Mouse (Mus musculus) cerebellum, adult 2 months (tissue): Measurements from ENCODE around the gene Dnajb5. TPM values are rescaled to one million over a fixed set of nuclear protein-coding genes. Genes with fewer than 3 reads are reported as not detected.

ENCODE experiments used
- DNase-seq, 2 experiments: peaks; one replicate each; pipeline ENCODE4 v3.0.0; 2021
- H3K27ac ChIP-seq: fragments of 200-500 bp; 2 replicates; pipeline ENCODE4 v1.5.1; 2012; ENCODE audit warnings: low read length, control low read depth, inconsistent platforms; ENCODE audit not compliant: insufficient read depth
- H3K27me3 ChIP-seq: fragments of 200-500 bp; 2 replicates; pipeline ENCODE4 v1.6.1; 2012; ENCODE audit warnings: inconsistent platforms, mild to moderate bottlenecking, low read length, moderate library complexity; ENCODE audit not compliant: control insufficient read depth, insufficient read depth
- H3K4me1 ChIP-seq: fragments of 200-500 bp; 2 replicates; pipeline ENCODE4 v1.6.1; 2011; ENCODE audit warnings: low read length; ENCODE audit not compliant: control insufficient read depth, insufficient read depth
- H3K4me3 ChIP-seq: fragments of 200-500 bp; replicated peaks from 2 replicates; pipeline ENCODE3; 2011; ENCODE audit warnings: mild to moderate bottlenecking, low read depth, low read length, control low read depth; ENCODE audit not compliant: insufficient read depth
- CTCF ChIP-seq: fragments of 200-500 bp; IDR thresholded peaks from 2 replicates; pipeline ENCODE4 v1.5.1; 2011; ENCODE audit warnings: low read depth, mild to moderate bottlenecking, control low read depth, low read length, moderate library complexity, borderline replicate concordance; ENCODE audit not compliant: insufficient read depth
- POLR2A ChIP-seq: fragments of 200-500 bp; IDR thresholded peaks from 2 replicates; pipeline ENCODE4 v1.6.1; 2011; ENCODE audit warnings: low read length, control low read depth, borderline replicate concordance; ENCODE audit not compliant: insufficient read depth
- WGBS: fragments of 180-500 bp; shearing (Covaris S2); methylation state at CpG from one replicate; pipeline ENCODE4 v1.1.7; 2018; 5-methylcytosine and 5-hydroxymethylcytosine counted together
- polyA plus RNA-seq: library from polyadenylated mRNA; depleted of rRNA; stranded (reverse); fragments of >200 nt; gene quantifications from 2 replicates; pipeline ENCODE4 v1.2.3, GENCODE M21; 2012; rRNA removed

The Dnajb5 gene
- 55.0 and 58.7 TPM in 2 replicates for polyA plus RNA-seq

DNA sequence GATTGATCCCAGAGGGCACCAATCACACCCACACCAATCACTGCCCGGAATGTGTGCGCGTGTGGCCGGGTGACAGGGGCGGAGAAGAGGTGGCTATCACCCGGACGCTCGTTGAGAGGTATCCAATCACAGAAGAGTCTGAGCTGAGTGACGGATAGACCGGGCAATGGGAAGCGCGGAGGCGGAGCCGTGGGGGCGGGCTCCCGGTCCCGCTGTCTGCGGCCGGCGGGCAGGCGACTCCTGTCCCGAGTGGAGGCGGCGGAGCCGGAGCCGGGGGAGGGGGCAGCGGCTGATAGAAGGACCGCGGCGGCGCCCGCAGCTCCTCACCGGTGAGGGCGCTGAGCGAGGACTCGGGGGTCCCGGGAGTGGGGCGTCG, at the start of gene Dnajb5:
Dnajb5 (plus strand) TSS at position 139 of the 376 bp plus-strand sequence.
- Histone ChIP-seq H3K27ac (peak within 1 kb of the TSS; percentile 90), H3K27me3 (no peaks in the 10 kb centered on the region), H3K4me3 (peak within 1 kb of the TSS; percentile 69), H3K4me1 (peaks cover 39% of the 10 kb centered on the region)
- TF ChIP-seq CTCF (no peak), POLR2A (peak; percentile 37; the same call in 1 of the 2 replicates)
- WGBS = under 1% methylated on average over 39 of the region's 39 CpGs
- DNase-seq = peak; percentile 100

DNA sequence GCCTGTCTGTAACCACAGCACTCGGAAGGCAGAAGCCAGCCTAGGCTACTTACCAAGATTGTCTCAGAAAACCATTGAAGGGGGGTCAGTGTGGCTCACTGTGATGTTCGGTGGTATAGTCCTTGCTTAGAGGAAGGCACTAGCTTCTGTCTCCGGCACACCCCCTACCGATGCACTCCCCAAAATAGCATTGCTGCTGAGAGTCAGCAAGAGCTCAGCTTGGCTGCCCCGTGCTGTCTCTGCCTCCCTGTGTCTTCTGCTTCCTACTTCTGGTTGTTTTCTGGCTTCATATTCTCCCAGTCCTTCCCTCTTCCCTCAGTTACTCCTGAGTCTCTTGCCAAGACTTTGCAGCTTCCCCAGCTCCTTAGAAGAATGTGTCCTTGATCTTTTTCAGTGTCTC, 48.7 kb upstream of the Dnajb5 start:
- H3K4me3 ChIP-seq = no peak overlapping the region
- H3K4me1 ChIP-seq = peaks cover 6% of the 10 kb centered on the region; the same call in 1 of the 2 replicates
- TF ChIP-seq CTCF (no peak), POLR2A (no peak)
- 14% methylated on average over 5 of the region's 5 CpGs for WGBS
- no peaks in the 10 kb centered on the region for H3K27me3 ChIP-seq
- no peak overlapping the region for H3K27ac ChIP-seq
- peak in 1 of 2 experiments; percentile 11 for DNase-seq

DNA sequence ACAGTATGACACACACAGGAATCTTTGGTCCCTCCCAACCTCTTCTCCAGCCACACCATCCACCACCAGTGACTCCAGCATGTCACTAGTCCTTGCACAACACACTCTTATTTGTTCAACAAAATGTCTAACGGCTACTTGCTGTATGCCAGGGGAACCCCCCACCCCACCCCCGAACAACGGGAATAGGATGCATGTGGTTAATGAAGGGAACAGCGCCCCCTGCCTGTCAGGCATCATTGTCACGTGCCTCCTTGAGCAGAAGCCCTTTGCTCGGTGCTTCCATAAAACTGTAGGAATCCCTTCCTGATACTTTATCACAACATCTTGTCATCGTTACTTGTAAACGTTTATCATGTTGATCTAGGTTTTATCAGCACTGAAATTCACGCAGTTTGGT, 47.4 kb upstream of the Dnajb5 start:
- TF ChIP-seq POLR2A (no peak), CTCF (peak; percentile 40; the same call in 1 of the 2 replicates)
- no peak overlapping the region for H3K4me3 ChIP-seq
- 59% methylated on average over 9 of the region's 9 CpGs for WGBS
- DNase-seq = no peak
- H3K27me3 ChIP-seq = no peaks in the 10 kb centered on the region
- H3K4me1 ChIP-seq = peaks cover 6% of the 10 kb centered on the region; the same call in 1 of the 2 replicates
- no peak overlapping the region for H3K27ac ChIP-seq

GRCm38 (mm10) chr4:42902730-42903129, 46.9 kb upstream of the Dnajb5 start:
- WGBS = 86% methylated on average over 5 of the region's 5 CpGs
- TF ChIP-seq CTCF = no peak
- TF ChIP-seq POLR2A = no peak

GRCm38 (mm10) chr4:42903942-42904341, 45.7 kb upstream of the Dnajb5 start:
- peaks cover 6% of the 10 kb centered on the region; the same call in 1 of the 2 replicates for H3K4me1 ChIP-seq

More at GRCm38 (mm10) chr4:42902730-42903129, 46.9 kb upstream of the Dnajb5 start:
- Histone ChIP-seq H3K4me1 (peaks cover 6% of the 10 kb centered on the region; the same call in 1 of the 2 replicates), H3K27ac (no peak overlapping the region), H3K27me3 (no peaks in the 10 kb centered on the region), H3K4me3 (no peak overlapping the region)
- DNase-seq = peak in 1 of 2 experiments; percentile 39

DNA sequence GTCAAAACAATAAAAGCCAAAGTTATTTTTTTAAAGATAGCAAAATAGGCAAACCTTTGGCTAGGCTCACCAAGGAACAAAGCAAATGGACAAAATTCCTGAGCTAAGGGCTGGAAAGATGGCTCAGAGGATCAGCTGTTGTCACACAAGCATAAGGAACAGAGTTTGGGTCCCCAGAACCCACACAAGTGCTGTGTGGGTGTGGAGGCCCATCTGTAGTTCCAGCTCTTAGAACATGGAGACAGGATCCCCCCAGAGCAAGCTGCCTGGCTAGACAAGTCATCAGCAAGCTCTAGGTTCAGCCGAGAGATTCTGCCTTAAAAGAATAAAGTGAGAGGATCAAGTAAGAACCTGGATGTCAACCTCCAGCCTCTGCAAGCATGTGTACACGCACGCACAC, 45.1 kb upstream of the Dnajb5 start:
- 92% methylated on average over 3 of the region's 3 CpGs for WGBS
- no peak for TF ChIP-seq POLR2A
- TF ChIP-seq CTCF = no peak
- Histone ChIP-seq H3K27me3 (no peaks in the 10 kb centered on the region), H3K4me1 (peaks cover 6% of the 10 kb centered on the region; the same call in 1 of the 2 replicates), H3K27ac (no peak overlapping the region), H3K4me3 (no peak overlapping the region)
- DNase-seq = no peak

More at GRCm38 (mm10) chr4:42903942-42904341, 45.7 kb upstream of the Dnajb5 start:
- no peak overlapping the region for H3K4me3 ChIP-seq
- no peak for TF ChIP-seq POLR2A
- TF ChIP-seq CTCF = no peak
- H3K27ac ChIP-seq = no peak overlapping the region
- no peaks in the 10 kb centered on the region for H3K27me3 ChIP-seq
- 80% methylated on average over 1 of the region's 1 CpGs for WGBS
- no peak for DNase-seq

- Histone ChIP-seq H3K27ac (no peak overlapping the region), H3K4me1 (peaks cover 6% of the 10 kb centered on the region; the same call in 1 of the 2 replicates), H3K27me3 (no peaks in the 10 kb centered on the region), H3K4me3 (no peak overlapping the region)
- DNase-seq = no peak
- TF ChIP-seq CTCF (no peak), POLR2A (no peak)
- whole genome bisulfite sequencing = 73% methylated on average over 6 of the region's 6 CpGs
Observed at GRCm38 (mm10) chr4:42904966-42905365, 44.6 kb upstream of the Dnajb5 start.

DNA sequence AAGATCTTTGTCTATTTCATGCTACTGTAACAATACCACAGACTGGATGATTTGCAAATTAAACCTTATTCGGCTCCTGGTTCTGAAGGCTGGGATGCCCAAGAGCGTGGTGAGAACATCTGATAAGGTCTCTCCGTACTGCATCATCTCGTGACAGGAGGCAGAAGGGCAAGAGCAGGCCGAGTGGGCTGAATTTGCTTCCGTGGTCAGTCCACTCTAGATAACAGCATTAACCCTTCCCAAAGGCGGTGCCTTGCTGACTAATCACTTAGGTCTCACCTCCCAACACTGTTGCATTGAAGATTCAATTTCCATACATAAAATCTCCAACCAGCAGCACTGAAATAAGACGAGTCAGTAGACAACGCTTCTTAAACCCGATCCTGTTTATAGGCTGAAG, 36.2 kb upstream of the Dnajb5 start:
- no peak for DNase-seq
- 71% methylated on average over 10 of the region's 10 CpGs for WGBS
- Histone ChIP-seq H3K27ac (no peak overlapping the region), H3K27me3 (no peaks in the 10 kb centered on the region), H3K4me3 (no peak overlapping the region), H3K4me1 (no peaks in the 10 kb centered on the region)
- TF ChIP-seq CTCF = no peak
- no peak for TF ChIP-seq POLR2A
